Mouse (Mus musculus): ENCODE data around the gene Topbp1. TPM values are rescaled to one million over a fixed set of nuclear protein-coding genes. Genes with fewer than 3 reads are reported as not detected.
A peak's percentile ranks its signal among the peaks of the same experiment; 100 is the strongest.

Gene Topbp1
- polyA plus RNA-seq, 1 experiment = 32.2 TPM

GRCm38 (mm10) chr9:103301086-103301485 lies 3.9 kb upstream of the Topbp1 start:
- H3K36me3 ChIP-seq (ENCODE audit: control insufficient read depth, insufficient read depth) = no peaks in the 10 kb centered on the region
- H3K27me3 ChIP-seq (ENCODE audit: control insufficient read depth, insufficient read depth, insufficient read length) = no peaks in the 10 kb centered on the region
- no peak overlapping the region for H3ac ChIP-seq (ENCODE audit: control insufficient read depth, insufficient read length, low read depth)
- peaks cover 7% of the 10 kb centered on the region for H3K79me3 ChIP-seq (ENCODE audit: low read depth)
- no peak overlapping the region for H3K4me3 ChIP-seq (ENCODE audit: insufficient read depth, poor library complexity, severe bottlenecking)
- TF ChIP-seq MYOG (IDR thresholded peaks at IDR 0.05; ENCODE audit: control insufficient read depth, extremely low read depth, insufficient read length) = no peak
- TF ChIP-seq CTCF (IDR thresholded peaks at IDR 0.05; ENCODE audit: control insufficient read depth, insufficient read depth, insufficient read length) = no peak
- no peak for TF ChIP-seq USF1 (IDR thresholded peaks at IDR 0.05; ENCODE audit: low read depth)
- no peak for TF ChIP-seq FOSL1 (IDR thresholded peaks at IDR 0.05; ENCODE audit: insufficient read depth, low read length, poor library complexity, severe bottlenecking)
- TF ChIP-seq MYOD1 (IDR thresholded peaks at IDR 0.05; ENCODE audit: control insufficient read depth, insufficient read length, low read depth) = no peak
- no peak for TF ChIP-seq MAX (IDR thresholded peaks at IDR 0.05)
- TF ChIP-seq CEBPB (IDR thresholded peaks at IDR 0.05; ENCODE audit: low read depth) = no peak
- H3K79me2 ChIP-seq (ENCODE audit: control insufficient read depth, insufficient read depth) = peaks cover 14% of the 10 kb centered on the region

- peaks cover 18% of the 10 kb centered on the region for H3K79me3 ChIP-seq (ENCODE audit: low read depth)
- peaks cover 25% of the 10 kb centered on the region for H3K79me2 ChIP-seq (ENCODE audit: control insufficient read depth, insufficient read depth)
- no peaks in the 10 kb centered on the region for H3K27me3 ChIP-seq (ENCODE audit: control insufficient read depth, insufficient read depth, insufficient read length)
- H3K36me3 ChIP-seq (ENCODE audit: control insufficient read depth, insufficient read depth) = peaks cover 8% of the 10 kb centered on the region
- no peak for TF ChIP-seq MAX (IDR thresholded peaks at IDR 0.05)
- no peak for TF ChIP-seq MYOD1 (IDR thresholded peaks at IDR 0.05; ENCODE audit: control insufficient read depth, insufficient read length, low read depth)
- TF ChIP-seq CEBPB (IDR thresholded peaks at IDR 0.05; ENCODE audit: low read depth) = no peak
- no peak for TF ChIP-seq FOSL1 (IDR thresholded peaks at IDR 0.05; ENCODE audit: insufficient read depth, low read length, poor library complexity, severe bottlenecking)
- no peak for TF ChIP-seq USF1 (IDR thresholded peaks at IDR 0.05; ENCODE audit: low read depth)
- TF ChIP-seq CTCF (IDR thresholded peaks at IDR 0.05; ENCODE audit: control insufficient read depth, insufficient read depth, insufficient read length) = no peak
- no peak for TF ChIP-seq MYOG (IDR thresholded peaks at IDR 0.05; ENCODE audit: control insufficient read depth, extremely low read depth, insufficient read length)
- H3ac ChIP-seq (ENCODE audit: control insufficient read depth, insufficient read length, low read depth) = no peak overlapping the region
- H3K4me3 ChIP-seq (ENCODE audit: insufficient read depth, poor library complexity, severe bottlenecking) = no peak overlapping the region
Measured at GRCm38 (mm10) chr9:103302239-103302638, 2.8 kb upstream of the Topbp1 start.

GRCm38 (mm10) chr9:103302666-103303065 lies 2.3 kb upstream of the Topbp1 start:
- H3K36me3 ChIP-seq (ENCODE audit: control insufficient read depth, insufficient read depth) = peaks cover 13% of the 10 kb centered on the region
- H3K79me3 ChIP-seq (ENCODE audit: low read depth) = peaks cover 22% of the 10 kb centered on the region
- H3ac ChIP-seq (ENCODE audit: control insufficient read depth, insufficient read length, low read depth) = no peak overlapping the region
- TF ChIP-seq CTCF (IDR thresholded peaks at IDR 0.05; ENCODE audit: control insufficient read depth, insufficient read depth, insufficient read length) (peak; percentile 8), MAX (IDR thresholded peaks at IDR 0.05) (no peak), MYOD1 (IDR thresholded peaks at IDR 0.05; ENCODE audit: control insufficient read depth, insufficient read length, low read depth) (no peak), CEBPB (IDR thresholded peaks at IDR 0.05; ENCODE audit: low read depth) (no peak), MYOG (IDR thresholded peaks at IDR 0.05; ENCODE audit: control insufficient read depth, extremely low read depth, insufficient read length) (no peak), USF1 (IDR thresholded peaks at IDR 0.05; ENCODE audit: low read depth) (no peak), FOSL1 (IDR thresholded peaks at IDR 0.05; ENCODE audit: insufficient read depth, low read length, poor library complexity, severe bottlenecking) (no peak)
- H3K27me3 ChIP-seq (ENCODE audit: control insufficient read depth, insufficient read depth, insufficient read length) = no peaks in the 10 kb centered on the region
- peaks cover 29% of the 10 kb centered on the region for H3K79me2 ChIP-seq (ENCODE audit: control insufficient read depth, insufficient read depth)
- no peak overlapping the region for H3K4me3 ChIP-seq (ENCODE audit: insufficient read depth, poor library complexity, severe bottlenecking)

GRCm38 (mm10) chr9:103305332-103306041 lies 472 bp downstream of the Topbp1 start:
- peaks cover 33% of the 10 kb centered on the region for H3K36me3 ChIP-seq (ENCODE audit: control insufficient read depth, insufficient read depth)
- H3ac ChIP-seq (ENCODE audit: control insufficient read depth, insufficient read length, low read depth) = peak overlapping the region; percentile 65
- H3K79me2 ChIP-seq (ENCODE audit: control insufficient read depth, insufficient read depth) = peaks cover 45% of the 10 kb centered on the region
- peaks cover 29% of the 10 kb centered on the region for H3K79me3 ChIP-seq (ENCODE audit: low read depth)
- TF ChIP-seq MYOG (IDR thresholded peaks at IDR 0.05; ENCODE audit: control insufficient read depth, extremely low read depth, insufficient read length) (no peak), CTCF (IDR thresholded peaks at IDR 0.05; ENCODE audit: control insufficient read depth, insufficient read depth, insufficient read length) (no peak), CEBPB (IDR thresholded peaks at IDR 0.05; ENCODE audit: low read depth) (no peak), FOSL1 (IDR thresholded peaks at IDR 0.05; ENCODE audit: insufficient read depth, low read length, poor library complexity, severe bottlenecking) (no peak), MAX (IDR thresholded peaks at IDR 0.05) (no peak), MYOD1 (IDR thresholded peaks at IDR 0.05; ENCODE audit: control insufficient read depth, insufficient read length, low read depth) (no peak), USF1 (IDR thresholded peaks at IDR 0.05; ENCODE audit: low read depth) (no peak)
- H3K27me3 ChIP-seq (ENCODE audit: control insufficient read depth, insufficient read depth, insufficient read length) = no peaks in the 10 kb centered on the region
- H3K4me3 ChIP-seq (ENCODE audit: insufficient read depth, poor library complexity, severe bottlenecking) = peak overlapping the region; percentile 60

GRCm38 (mm10) chr9:103309832-103310231 lies 4.8 kb downstream of the Topbp1 start:
- Histone ChIP-seq H3K27me3 (ENCODE audit: control insufficient read depth, insufficient read depth, insufficient read length) (no peaks in the 10 kb centered on the region), H3K79me3 (ENCODE audit: low read depth) (peaks cover 32% of the 10 kb centered on the region), H3K79me2 (ENCODE audit: control insufficient read depth, insufficient read depth) (peaks cover 41% of the 10 kb centered on the region), H3K4me3 (ENCODE audit: insufficient read depth, poor library complexity, severe bottlenecking) (no peak overlapping the region), H3K36me3 (ENCODE audit: control insufficient read depth, insufficient read depth) (peaks cover 57% of the 10 kb centered on the region), H3ac (ENCODE audit: control insufficient read depth, insufficient read length, low read depth) (no peak overlapping the region)
- TF ChIP-seq USF1 (IDR thresholded peaks at IDR 0.05; ENCODE audit: low read depth) (no peak), CEBPB (IDR thresholded peaks at IDR 0.05; ENCODE audit: low read depth) (no peak), MAX (IDR thresholded peaks at IDR 0.05) (no peak)

- Histone ChIP-seq H3K36me3 (ENCODE audit: control insufficient read depth, insufficient read depth) (peaks cover 94% of the 10 kb centered on the region), H3K79me3 (ENCODE audit: low read depth) (peaks cover 3% of the 10 kb centered on the region), H3K27me3 (ENCODE audit: control insufficient read depth, insufficient read depth, insufficient read length) (no peaks in the 10 kb centered on the region), H3K79me2 (ENCODE audit: control insufficient read depth, insufficient read depth) (peaks cover 7% of the 10 kb centered on the region), H3K4me3 (ENCODE audit: insufficient read depth, poor library complexity, severe bottlenecking) (no peak overlapping the region), H3ac (ENCODE audit: control insufficient read depth, insufficient read length, low read depth) (no peak overlapping the region)
- TF ChIP-seq MAX (IDR thresholded peaks at IDR 0.05) = no peak
- TF ChIP-seq CEBPB (IDR thresholded peaks at IDR 0.05; ENCODE audit: low read depth) = no peak
- no peak for TF ChIP-seq USF1 (IDR thresholded peaks at IDR 0.05; ENCODE audit: low read depth)
- no peak for TF ChIP-seq FOSL1 (IDR thresholded peaks at IDR 0.05; ENCODE audit: insufficient read depth, low read length, poor library complexity, severe bottlenecking)
- TF ChIP-seq CTCF (IDR thresholded peaks at IDR 0.05; ENCODE audit: control insufficient read depth, insufficient read depth, insufficient read length) = no peak
- no peak for TF ChIP-seq MYOD1 (IDR thresholded peaks at IDR 0.05; ENCODE audit: control insufficient read depth, insufficient read length, low read depth)
- no peak for TF ChIP-seq MYOG (IDR thresholded peaks at IDR 0.05; ENCODE audit: control insufficient read depth, extremely low read depth, insufficient read length)
Measured at GRCm38 (mm10) chr9:103324678-103325077, 19.7 kb downstream of the Topbp1 start.
